Mouse (Mus musculus): ENCODE measurements around the gene Lztfl1. TPM values are rescaled to one million over a fixed set of nuclear protein-coding genes. Genes with fewer than 3 reads are reported as not detected.

The Lztfl1 gene
- polyA plus RNA-seq (2012; rRNA removed; ENCODE audit: low replicate concordance) = 4.2 and 5.2 TPM in 2 replicates

DNA sequence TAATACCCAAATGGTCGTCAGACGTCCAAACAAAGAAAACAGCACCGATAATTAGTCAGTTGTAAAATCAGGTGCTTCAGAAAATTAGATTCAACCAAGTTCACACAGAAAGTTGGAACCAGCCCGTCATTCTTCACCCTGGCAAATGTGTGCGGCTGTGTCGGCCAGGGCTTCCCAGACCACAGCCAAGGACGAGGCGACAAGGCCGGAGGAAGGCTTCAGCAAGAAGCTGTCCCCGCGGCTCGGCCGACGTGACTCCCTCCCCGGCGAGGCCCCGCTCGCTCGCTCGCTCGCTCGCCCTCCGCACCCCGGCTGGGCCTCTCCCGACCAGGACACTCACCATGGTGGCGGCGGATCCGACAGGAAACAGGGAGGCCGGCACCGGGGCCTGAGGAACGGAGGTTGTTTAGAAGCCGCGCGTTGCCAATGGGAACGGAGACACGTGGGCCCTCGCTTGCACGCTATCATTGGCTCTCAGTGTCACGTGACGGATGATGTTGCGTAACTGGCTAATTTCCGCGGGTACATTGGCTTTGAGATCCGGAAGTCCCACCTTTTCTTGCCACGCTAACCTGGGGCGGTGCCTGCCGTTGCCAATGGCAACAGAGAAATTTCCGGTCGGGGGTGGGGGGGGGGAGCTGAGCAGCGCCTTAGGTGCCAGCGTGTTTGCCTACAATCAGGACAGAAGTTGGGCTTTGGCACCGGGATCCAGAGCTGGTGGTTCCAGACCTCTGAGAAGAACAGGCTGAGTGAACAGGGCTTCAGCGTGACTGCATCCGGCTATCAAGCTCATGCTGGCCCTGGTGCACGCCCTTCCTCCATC, at the start of gene Lztfl1:
TSS of gene Lztfl1 (minus strand) at position 512 of the 823 bp plus-strand sequence.

GRCm38 (mm10) chr9:123678327-123679105, 39.0 kb downstream of the Lztfl1 start, which contains the start of the genes Ccr9 and Slc6a20a:
TSS of gene Ccr9 (plus strand) at chr9:123678439.
TSS of gene Slc6a20a (minus strand) at chr9:123678885.

Other genes with a start within 250 kb of the Lztfl1 start
- gene Limd1, start 239.0 kb downstream of the Lztfl1 start, polyA plus RNA-seq (2012; rRNA removed; ENCODE audit: low replicate concordance) = 56.9 and 75.0 TPM in 2 replicates
- 12.2 and 15.9 TPM in 2 replicates for gene Sacm1l, start 187.9 kb downstream of the Lztfl1 start, polyA plus RNA-seq (2012; rRNA removed; ENCODE audit: low replicate concordance)
- 0.01 and 0.03 TPM in 2 replicates for gene Slc6a20b, start 85.1 kb downstream of the Lztfl1 start, polyA plus RNA-seq (2012; rRNA removed; ENCODE audit: low replicate concordance)
- 0.27 and 0.42 TPM in 2 replicates for gene Ccr9, start 39.3 kb downstream of the Lztfl1 start, polyA plus RNA-seq (2012; rRNA removed; ENCODE audit: low replicate concordance)
- not detected in 2 replicates for gene Slc6a20a, start 38.8 kb downstream of the Lztfl1 start, polyA plus RNA-seq (2012; rRNA removed; ENCODE audit: low replicate concordance)
- 0.92 and 1.7 TPM in 2 replicates for gene Cxcr6, start 88.8 kb upstream of the Lztfl1 start, polyA plus RNA-seq (2012; rRNA removed; ENCODE audit: low replicate concordance)
- gene Fyco1, start 134.2 kb upstream of the Lztfl1 start, polyA plus RNA-seq (2012; rRNA removed; ENCODE audit: low replicate concordance) = 8.9 and 15.0 TPM in 2 replicates
- 0.40 and 1.3 TPM in 2 replicates for gene Xcr1, start 144.3 kb upstream of the Lztfl1 start, polyA plus RNA-seq (2012; rRNA removed; ENCODE audit: low replicate concordance)